Mouse (Mus musculus): ENCODE measurements at regions not wholly inside any gene's neighbourhood (a gene's known extent, or its start where the extent isn't known, plus 50 kb on each side); places are given as distances from the start of the nearest gene placed in this dataset.
A peak's percentile ranks its signal among the peaks of the same experiment; 100 is the strongest.

- Histone ChIP-seq H3K36me3 (replicated peaks; ENCODE audit: control insufficient read depth, insufficient read depth, low read length) (no peaks in the 10 kb centered on the region), H3K9ac (replicated peaks; ENCODE audit: low read depth, low read length) (no peak overlapping the region), H3K4me2 (ENCODE audit: low read depth, low read length) (no peak overlapping the region), H3K27me3 (ENCODE audit: control insufficient read depth, insufficient read depth, low read length) (no peaks in the 10 kb centered on the region), H3K4me3 (ENCODE audit: low read depth, low read length) (no peak overlapping the region), H3K9me3 (replicated peaks; ENCODE audit: control insufficient read depth, low read length) (no peaks in the 10 kb centered on the region), H3K4me1 (ENCODE audit: control insufficient read depth, insufficient read depth) (no peaks in the 10 kb centered on the region), H3K27ac (ENCODE audit: low read depth) (no peak overlapping the region)
- 33% methylated on average over 9 of the region's 9 CpGs for WGBS
- peak; percentile 6 for DNase-seq (ENCODE audit: low spot score)
- TF ChIP-seq EP300 (IDR thresholded peaks at IDR 0.05; ENCODE audit: low read depth) (no peak), CTCF (IDR thresholded peaks at IDR 0.05; ENCODE audit: low read depth) (no peak)
- ATAC-seq (ENCODE audit: insufficient read depth, low read depth): no peak
Observed at GRCm38 (mm10) chrX:161635678-161636077, 81.2 kb upstream of the Rai2 start.

GRCm38 (mm10) chrX:161653106-161653505, 63.8 kb upstream of the Rai2 start:
- no peak overlapping the region for H3K9ac ChIP-seq (replicated peaks; ENCODE audit: low read depth, low read length)
- 69% methylated on average over 2 of the region's 2 CpGs for WGBS
- DNase-seq (ENCODE audit: low spot score) (no peak), ATAC-seq (ENCODE audit: insufficient read depth, low read depth) (no peak)
- no peaks in the 10 kb centered on the region for H3K27me3 ChIP-seq (ENCODE audit: control insufficient read depth, insufficient read depth, low read length)
- no peaks in the 10 kb centered on the region for H3K4me1 ChIP-seq (ENCODE audit: control insufficient read depth, insufficient read depth)
- TF ChIP-seq CTCF (IDR thresholded peaks at IDR 0.05; ENCODE audit: low read depth) (no peak), EP300 (IDR thresholded peaks at IDR 0.05; ENCODE audit: low read depth) (no peak)
- no peaks in the 10 kb centered on the region for H3K36me3 ChIP-seq (replicated peaks; ENCODE audit: control insufficient read depth, insufficient read depth, low read length)
- no peak overlapping the region for H3K4me3 ChIP-seq (ENCODE audit: low read depth, low read length)
- H3K27ac ChIP-seq (ENCODE audit: low read depth): no peak overlapping the region
- H3K4me2 ChIP-seq (ENCODE audit: low read depth, low read length): no peak overlapping the region
- H3K9me3 ChIP-seq (replicated peaks; ENCODE audit: control insufficient read depth, low read length): no peaks in the 10 kb centered on the region

GRCm38 (mm10) chrX:161660106-161660505, 56.8 kb upstream of the Rai2 start:
- TF ChIP-seq CTCF (IDR thresholded peaks at IDR 0.05; ENCODE audit: low read depth): no peak
- no peak for TF ChIP-seq EP300 (IDR thresholded peaks at IDR 0.05; ENCODE audit: low read depth)
- DNase-seq (ENCODE audit: low spot score) (no peak), ATAC-seq (ENCODE audit: insufficient read depth, low read depth) (no peak)
- Histone ChIP-seq H3K36me3 (replicated peaks; ENCODE audit: control insufficient read depth, insufficient read depth, low read length) (no peaks in the 10 kb centered on the region), H3K27ac (ENCODE audit: low read depth) (no peak overlapping the region), H3K9me3 (replicated peaks; ENCODE audit: control insufficient read depth, low read length) (no peaks in the 10 kb centered on the region), H3K27me3 (ENCODE audit: control insufficient read depth, insufficient read depth, low read length) (no peaks in the 10 kb centered on the region), H3K4me1 (ENCODE audit: control insufficient read depth, insufficient read depth) (no peaks in the 10 kb centered on the region), H3K4me3 (ENCODE audit: low read depth, low read length) (no peak overlapping the region), H3K9ac (replicated peaks; ENCODE audit: low read depth, low read length) (no peak overlapping the region), H3K4me2 (ENCODE audit: low read depth, low read length) (no peak overlapping the region)
- 67% methylated on average over 3 of the region's 3 CpGs for WGBS

- Histone ChIP-seq H3K36me3 (replicated peaks; ENCODE audit: control insufficient read depth, insufficient read depth, low read length) (no peaks in the 10 kb centered on the region), H3K27ac (ENCODE audit: low read depth) (no peak overlapping the region), H3K4me2 (ENCODE audit: low read depth, low read length) (no peak overlapping the region), H3K9ac (replicated peaks; ENCODE audit: low read depth, low read length) (no peak overlapping the region), H3K9me3 (replicated peaks; ENCODE audit: control insufficient read depth, low read length) (no peaks in the 10 kb centered on the region), H3K27me3 (ENCODE audit: control insufficient read depth, insufficient read depth, low read length) (no peaks in the 10 kb centered on the region), H3K4me3 (ENCODE audit: low read depth, low read length) (no peak overlapping the region), H3K4me1 (ENCODE audit: control insufficient read depth, insufficient read depth) (no peaks in the 10 kb centered on the region)
- DNase-seq (ENCODE audit: low spot score) (no peak), ATAC-seq (ENCODE audit: insufficient read depth, low read depth) (no peak)
- TF ChIP-seq CTCF (IDR thresholded peaks at IDR 0.05; ENCODE audit: low read depth) (no peak), EP300 (IDR thresholded peaks at IDR 0.05; ENCODE audit: low read depth) (no peak)
- whole genome bisulfite sequencing: 63% methylated on average over 2 of the region's 2 CpGs
Observed at GRCm38 (mm10) chrX:161661936-161662335, 54.9 kb upstream of the Rai2 start.
